Mouse (Mus musculus) intestine, embryonic 14.5 days (tissue): ENCODE results near the gene 1700023F06Rik. TPM values are rescaled to one million over a fixed set of nuclear protein-coding genes. Genes with fewer than 3 reads are reported as not detected.

Experiments used
- ATAC-seq: fragments of 200-750 bp; cut with Nextera tagmentation; replicated peaks from 2 replicates; pipeline ENCODE4 v1.8.0; 2017; ENCODE audit warnings: low read depth, moderate number of reproducible peaks, moderate TSS enrichment, moderate library complexity; ENCODE audit not compliant: low FRiP score, low TSS enrichment
- DNase-seq: peaks from one replicate; pipeline ENCODE4 v3.0.0-alpha.2; 2018; ENCODE audit warnings: low spot score
- H3K27ac ChIP-seq: fragments of 300-500 bp; sonication (generic); 2 replicates; pipeline ENCODE4 v1.5.1; 2014; ENCODE audit warnings: low read depth, mild to moderate bottlenecking, control low read depth
- H3K27me3 ChIP-seq: fragments of 300-500 bp; sonication (generic); replicated peaks from 2 replicates; pipeline ENCODE4 v1.6.1; 2014; ENCODE audit warnings: low read length, control low read depth; ENCODE audit not compliant: control insufficient read depth, insufficient read depth
- H3K36me3 ChIP-seq: fragments of 300-500 bp; sonication (generic); 2 replicates; pipeline ENCODE4 v1.6.1; 2014; ENCODE audit warnings: low read length, control low read depth; ENCODE audit not compliant: control insufficient read depth, insufficient read depth
- H3K4me1 ChIP-seq: fragments of 300-500 bp; sonication (generic); replicated peaks from 2 replicates; pipeline ENCODE4 v1.6.1; 2014; ENCODE audit warnings: low read length, control low read depth, mixed read lengths; ENCODE audit not compliant: control insufficient read depth, insufficient read depth
- H3K4me2 ChIP-seq: fragments of 300-500 bp; sonication (generic); 2 replicates; pipeline ENCODE4 v1.6.1; 2014; ENCODE audit warnings: low read length
- H3K4me3 ChIP-seq: fragments of 300-500 bp; sonication (generic); 2 replicates; pipeline ENCODE4 v1.5.1; 2014; ENCODE audit warnings: low read depth, low read length, control low read depth, mixed read lengths
- H3K9ac ChIP-seq: fragments of 300-500 bp; sonication (generic); 2 replicates; pipeline ENCODE4 v1.6.1; 2014; ENCODE audit warnings: mild to moderate bottlenecking, low read length
- H3K9me3 ChIP-seq: fragments of 300-500 bp; sonication (generic); 2 replicates; pipeline ENCODE4 v1.6.1; 2016; ENCODE audit warnings: low read length, control low read depth; ENCODE audit not compliant: control insufficient read depth
- WGBS: fragments of 180-500 bp; shearing (Covaris S2); extraction: QIAGEN DNeasy Blood & Tissue Kit; methylation state at CpG from one replicate; pipeline ENCODE4 v1.1.7; 2014; 5-methylcytosine and 5-hydroxymethylcytosine counted together
- polyA plus RNA-seq: library from polyadenylated mRNA; unstranded; fragments of >200 nt; fragmentation: Nextera tagmentation; extraction: Ambion mirVana; gene quantifications from 2 replicates; pipeline ENCODE4 v1.2.1, GENCODE M21; 2014

1700023F06Rik gene
- polyA plus RNA-seq, 1 experiment from 2014 or later, result 1.3 TPM

DNA sequence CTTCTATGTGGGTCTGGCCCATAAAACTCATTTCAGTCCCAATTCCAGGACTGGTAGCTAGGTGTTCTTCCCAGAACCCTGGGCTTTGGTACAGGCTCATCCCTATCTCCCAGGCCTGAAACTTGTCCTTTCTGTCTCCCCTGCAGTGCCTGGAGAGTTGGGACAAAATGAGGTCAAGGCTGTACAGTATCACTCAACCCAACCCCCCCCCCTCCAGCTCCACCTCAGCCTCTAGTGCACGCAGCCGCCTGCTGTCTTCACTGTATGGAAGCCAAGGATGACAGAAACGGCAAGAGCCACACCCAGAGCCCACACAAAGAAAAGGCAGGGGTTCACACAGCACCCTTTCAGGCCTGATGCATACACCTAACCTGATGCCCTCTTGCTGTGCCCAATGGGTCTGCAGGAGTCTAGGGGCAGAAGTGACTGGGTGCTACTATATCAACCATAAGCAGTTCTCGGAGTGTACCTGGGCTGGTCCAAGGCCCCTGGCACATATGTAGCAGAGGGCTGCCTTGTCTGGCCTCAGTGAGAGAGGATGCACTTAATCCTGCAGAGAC, 38.5 kb upstream of the 1700023F06Rik start:
- peak; percentile 13; the same call in 1 of the 2 replicates for ATAC-seq
- Histone ChIP-seq H3K27me3 (no peaks in the 10 kb centered on the region), H3K4me3 (no peak overlapping the region), H3K4me2 (no peak overlapping the region), H3K9ac (no peak overlapping the region), H3K27ac (peak overlapping the region; percentile 70), H3K4me1 (peaks cover 36% of the 10 kb centered on the region), H3K9me3 (no peaks in the 10 kb centered on the region), H3K36me3 (no peaks in the 10 kb centered on the region)
- DNase-seq, result no peak
- WGBS, result 47% methylated on average over 4 of the region's 4 CpGs

DNA sequence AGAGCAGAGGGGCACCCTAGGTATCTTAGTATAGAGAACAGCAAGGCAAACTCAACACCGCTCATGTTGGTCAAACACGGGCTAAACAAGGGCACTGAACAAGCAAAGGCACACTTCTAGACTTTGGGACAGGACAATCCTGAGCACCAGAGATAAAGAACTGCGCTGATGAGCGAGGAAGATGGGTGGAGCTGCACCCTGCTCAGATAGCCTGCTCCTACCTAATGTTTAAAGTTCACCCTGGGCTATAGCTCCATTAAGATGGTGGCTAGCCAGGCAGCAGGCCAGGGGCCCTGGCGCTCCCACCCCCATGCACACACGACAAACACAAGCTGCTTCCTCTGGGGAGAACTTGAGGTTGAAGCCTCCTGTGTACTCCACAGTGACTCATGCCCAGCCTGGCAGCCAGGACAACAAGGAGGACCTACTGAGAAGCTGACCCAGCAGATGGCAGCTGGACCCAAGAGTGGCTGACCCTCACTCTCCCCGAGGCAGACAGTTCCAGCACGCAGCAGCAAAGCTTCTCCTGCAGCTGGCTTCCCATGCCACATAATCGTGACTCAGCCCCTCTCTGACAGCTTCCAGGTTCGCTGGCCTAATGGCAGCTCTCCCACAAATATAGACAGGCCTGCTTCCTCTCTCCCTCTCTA, 37.8 kb upstream of the 1700023F06Rik start:
- Histone ChIP-seq H3K9ac (no peak overlapping the region), H3K9me3 (no peaks in the 10 kb centered on the region), H3K36me3 (no peaks in the 10 kb centered on the region; the same call in 1 of the 2 replicates), H3K4me3 (no peak overlapping the region), H3K27ac (peak overlapping the region; percentile 70), H3K4me1 (peaks cover 36% of the 10 kb centered on the region), H3K4me2 (0 out of 2 replicates have a peak overlapping the region, but pooled peaks have one; percentile 6), H3K27me3 (no peaks in the 10 kb centered on the region)
- peak; percentile 49 for ATAC-seq
- DNase-seq, result peak; percentile 67
- WGBS, result 45% methylated on average over 10 of the region's 10 CpGs

- WGBS, result 85% methylated on average over 4 of the region's 4 CpGs
- Histone ChIP-seq H3K4me1 (peaks cover 42% of the 10 kb centered on the region), H3K27me3 (no peaks in the 10 kb centered on the region), H3K27ac (no peak overlapping the region), H3K4me2 (no peak overlapping the region), H3K9ac (no peak overlapping the region), H3K36me3 (peaks cover 8% of the 10 kb centered on the region), H3K4me3 (no peak overlapping the region), H3K9me3 (no peaks in the 10 kb centered on the region)
- ATAC-seq (no peak), DNase-seq (no peak)
Observed at GRCm38 (mm10) chr11:103244856-103245255, 36.5 kb upstream of the 1700023F06Rik start.

DNA sequence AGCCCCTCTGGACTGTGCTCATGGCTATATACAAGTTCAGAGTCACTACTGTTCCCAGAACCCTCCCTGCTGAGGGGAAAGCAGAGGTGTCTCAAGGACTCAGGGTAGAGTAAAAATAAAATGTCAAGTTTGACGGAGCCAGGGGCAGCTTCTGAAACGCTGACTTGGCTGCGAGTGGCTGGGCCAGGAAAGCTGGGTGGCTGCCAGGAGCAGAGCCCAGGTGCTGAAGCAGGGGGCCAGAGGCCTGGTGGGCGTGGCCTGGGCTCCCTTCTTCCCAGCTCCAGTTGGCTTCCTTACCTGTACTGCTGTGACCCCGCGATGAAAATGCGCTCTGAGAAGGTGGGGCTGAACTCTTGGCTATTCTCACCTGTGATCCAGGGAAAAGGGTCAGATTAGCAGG, 32.4 kb upstream of the 1700023F06Rik start:
- H3K4me2 ChIP-seq, result no peak overlapping the region
- no peak overlapping the region for H3K4me3 ChIP-seq
- H3K27ac ChIP-seq, result no peak overlapping the region
- ATAC-seq, result no peak
- H3K9ac ChIP-seq, result no peak overlapping the region
- H3K36me3 ChIP-seq, result peaks cover 37% of the 10 kb centered on the region
- DNase-seq, result no peak
- H3K27me3 ChIP-seq, result no peaks in the 10 kb centered on the region
- no peaks in the 10 kb centered on the region for H3K9me3 ChIP-seq
- 43% methylated on average over 7 of the region's 7 CpGs for WGBS
- H3K4me1 ChIP-seq, result peaks cover 7% of the 10 kb centered on the region

- ATAC-seq (no peak), DNase-seq (no peak)
- Histone ChIP-seq H3K27ac (no peak overlapping the region), H3K9me3 (no peaks in the 10 kb centered on the region), H3K9ac (no peak overlapping the region), H3K4me1 (0 out of 2 replicates have a peak, but pooled peaks cover 6% of the 10 kb centered on the region), H3K27me3 (no peaks in the 10 kb centered on the region), H3K36me3 (peaks cover 37% of the 10 kb centered on the region), H3K4me3 (no peak overlapping the region), H3K4me2 (no peak overlapping the region)
- 66% methylated on average over 9 of the region's 9 CpGs for WGBS
Observed at GRCm38 (mm10) chr11:103237757-103238156, 29.4 kb upstream of the 1700023F06Rik start.

- Histone ChIP-seq H3K9ac (no peak overlapping the region), H3K9me3 (no peaks in the 10 kb centered on the region), H3K4me3 (no peak overlapping the region), H3K27me3 (no peaks in the 10 kb centered on the region), H3K27ac (no peak overlapping the region), H3K4me2 (no peak overlapping the region), H3K4me1 (0 out of 2 replicates have a peak, but pooled peaks cover 6% of the 10 kb centered on the region), H3K36me3 (peaks cover 37% of the 10 kb centered on the region)
- DNase-seq (no peak), ATAC-seq (no peak)
- WGBS, result 85% methylated on average over 10 of the region's 10 CpGs
Observed at GRCm38 (mm10) chr11:103236903-103237302, 28.5 kb upstream of the 1700023F06Rik start.

GRCm38 (mm10) chr11:103236431-103236830, 28.1 kb upstream of the 1700023F06Rik start:
- 91% methylated on average over 6 of the region's 6 CpGs for WGBS
- H3K27ac ChIP-seq, result no peak overlapping the region
- H3K36me3 ChIP-seq, result peaks cover 37% of the 10 kb centered on the region
- H3K27me3 ChIP-seq, result no peaks in the 10 kb centered on the region
- DNase-seq (no peak), ATAC-seq (no peak)
- no peak overlapping the region for H3K4me3 ChIP-seq
- no peaks in the 10 kb centered on the region for H3K9me3 ChIP-seq
- H3K9ac ChIP-seq, result no peak overlapping the region
- H3K4me1 ChIP-seq, result 0 out of 2 replicates have a peak, but pooled peaks cover 6% of the 10 kb centered on the region
- H3K4me2 ChIP-seq, result no peak overlapping the region

- WGBS, result 58% methylated on average over 11 of the region's 11 CpGs
- DNase-seq, result no peak
- no peak for ATAC-seq
Observed at GRCm38 (mm10) chr11:103235702-103236101, 27.3 kb upstream of the 1700023F06Rik start.

GRCm38 (mm10) chr11:103234447-103234846, 26.1 kb upstream of the 1700023F06Rik start:
- no peak overlapping the region for H3K4me2 ChIP-seq
- 64% methylated on average over 1 of the region's 1 CpGs for WGBS

More at GRCm38 (mm10) chr11:103235702-103236101, 27.3 kb upstream of the 1700023F06Rik start:
- Histone ChIP-seq H3K9me3 (no peaks in the 10 kb centered on the region), H3K4me1 (0 out of 2 replicates have a peak, but pooled peaks cover 3% of the 10 kb centered on the region), H3K27ac (no peak overlapping the region), H3K27me3 (no peaks in the 10 kb centered on the region), H3K4me3 (no peak overlapping the region), H3K36me3 (peaks cover 38% of the 10 kb centered on the region), H3K9ac (no peak overlapping the region), H3K4me2 (no peak overlapping the region)

More at GRCm38 (mm10) chr11:103234447-103234846, 26.1 kb upstream of the 1700023F06Rik start:
- no peaks in the 10 kb centered on the region for H3K4me1 ChIP-seq
- no peaks in the 10 kb centered on the region for H3K9me3 ChIP-seq
- no peaks in the 10 kb centered on the region for H3K27me3 ChIP-seq
- ATAC-seq, result no peak
- H3K9ac ChIP-seq, result no peak overlapping the region
- no peak for DNase-seq
- no peak overlapping the region for H3K27ac ChIP-seq
- H3K4me3 ChIP-seq, result no peak overlapping the region
- H3K36me3 ChIP-seq, result peaks cover 44% of the 10 kb centered on the region
